ENCODE assay signal across 9 mouse cellular contexts in genomic region chr12:116202176-116202981, GRCm38 (mm10).
DNase-seq lines count a peak whose midpoint lies in the region; ATAC-seq lines count a peak whose summit lies in the region.
"Had no signal": no experiment of that assay in that cellular context is flagged by ENCODE, and none has a peak within 500 bp of the region (broad histone marks: within the 10 kb centered on the region; RNA-seq: fewer than 3 reads in every experiment).

No protein-coding gene starts in this region.

- H3K4me3 ChIP-seq in intestine, embryonic 15.5 days (replicated peaks) = no peak overlapping the region
- no peak overlapping the region for H3K4me3 ChIP-seq in midbrain, embryonic 14.5 days (replicated peaks; ENCODE audit: low read depth, low read length)
- H3K4me3 ChIP-seq: erythroblast, embryonic 14.5 days had no signal

- no peaks in the 10 kb centered on the region for H3K27me3 ChIP-seq in intestine, embryonic 15.5 days (replicated peaks)
- H3K27me3 ChIP-seq in midbrain, embryonic 14.5 days (ENCODE audit: control insufficient read depth, insufficient read depth, low read length) = no peaks in the 10 kb centered on the region

- no peaks in the 10 kb centered on the region for H3K9me3 ChIP-seq in intestine, embryonic 15.5 days
- no peaks in the 10 kb centered on the region for H3K9me3 ChIP-seq in midbrain, embryonic 14.5 days (ENCODE audit: control insufficient read depth, low read length)

- whole genome bisulfite sequencing in intestine, embryonic 15.5 days = 35% methylated on average over 9 of the region's 9 CpGs
- WGBS in midbrain, embryonic 14.5 days = 30% methylated on average over 9 of the region's 9 CpGs

- peak; percentile 37; the same call in 1 of the 2 replicates for ATAC-seq in intestine, embryonic 15.5 days
- peak; percentile 73 for ATAC-seq in midbrain, embryonic 14.5 days (ENCODE audit: low FRiP score, low TSS enrichment)

- no peak overlapping the region for H3K9ac ChIP-seq in intestine, embryonic 15.5 days
- no peak overlapping the region for H3K9ac ChIP-seq in midbrain, embryonic 14.5 days (replicated peaks; ENCODE audit: low read length)

- H3K4me1 ChIP-seq in intestine, embryonic 15.5 days (replicated peaks) = no peaks in the 10 kb centered on the region
- no peaks in the 10 kb centered on the region for H3K4me1 ChIP-seq in midbrain, embryonic 14.5 days (ENCODE audit: control insufficient read depth, insufficient read depth, low read length)

- no peak overlapping the region for H3K27ac ChIP-seq in intestine, embryonic 15.5 days
- no peak overlapping the region for H3K27ac ChIP-seq in midbrain, embryonic 14.5 days (replicated peaks; ENCODE audit: low read depth, low read length)

- no peak overlapping the region for H3K4me2 ChIP-seq in intestine, embryonic 15.5 days (replicated peaks)
- H3K4me2 ChIP-seq in midbrain, embryonic 14.5 days (ENCODE audit: low read length) = no peak overlapping the region

- intact Hi-C loops in left cerebral cortex, postnatal 36 days (cut with DNase I) = loop anchor here (5.0 kb wide), 2 partner anchors 130 to 155 kb away; partner anchors contain the start of gene Zfp386

- no peaks in the 10 kb centered on the region for H3K36me3 ChIP-seq in intestine, embryonic 15.5 days
- no peaks in the 10 kb centered on the region; the same call in 1 of the 2 replicates for H3K36me3 ChIP-seq in midbrain, embryonic 14.5 days (ENCODE audit: control insufficient read depth, insufficient read depth, low read length)

- peak; percentile 31 for DNase-seq in 3134 (ENCODE audit: extremely low read depth, insufficient read length, low spot score)
- peak; percentile 77 for DNase-seq in NIH3T3 (ENCODE audit: low read depth)
- peak; percentile 73 for DNase-seq in cerebellum, adult 9-11 months
- DNase-seq in frontal cortex, postnatal 10 days (ENCODE audit: low spot score in 2 of 2) = peak; percentile 25 to 64
- DNase-seq in left cerebral cortex, postnatal 36 days (ENCODE audit: low spot score in 2 of 2) = peak; percentile 41 to 58
- DNase-seq in midbrain, embryonic 14.5 days = peak; percentile 85
- DNase-seq in spleen, postnatal 10 days (ENCODE audit: low spot score in 2 of 2) = peak; percentile 22 to 69

Comparison
In these comparisons a context has a peak if more than half of its experiments do, and no peak if none do; other contexts are left out.
1. DNase-seq: peak in every context shown above with its lines; median percentile 85 in midbrain, embryonic 14.5 days; 77 in NIH3T3; 73 in cerebellum, adult 9-11 months; 50 in left cerebral cortex, postnatal 36 days; 46 in spleen, postnatal 10 days; 44 in frontal cortex, postnatal 10 days; 31 in 3134.